Mouse (Mus musculus): ENCODE measurements at regions not wholly inside any gene's neighbourhood (a gene's known extent, or its start where the extent isn't known, plus 50 kb on each side); places are given as distances from the start of the nearest gene placed in this dataset.
A peak's percentile ranks its signal among the peaks of the same experiment; 100 is the strongest.

DNA sequence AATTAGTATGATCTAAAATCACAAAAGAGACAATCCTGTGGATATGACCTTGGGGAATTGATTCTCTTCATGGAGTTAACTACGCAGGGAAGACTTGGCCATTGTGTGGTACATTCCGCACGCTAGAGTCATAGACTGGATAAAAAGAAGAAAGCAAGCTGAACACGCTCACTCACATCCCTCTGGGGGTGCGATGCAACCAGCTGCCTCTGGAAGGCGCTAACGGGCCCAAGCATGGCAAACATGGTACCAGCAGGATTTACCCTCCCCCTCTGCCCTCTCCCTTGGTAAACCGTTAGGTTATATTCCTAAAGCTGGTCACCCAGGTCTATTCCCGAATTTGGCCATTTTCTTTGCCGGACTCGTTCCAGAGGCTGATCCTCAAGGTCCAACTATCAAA lies 102.2 kb upstream of the Dazl start:
- TF ChIP-seq CTCF (IDR thresholded peaks at IDR 0.05; ENCODE audit: low read depth) (0 out of 2 replicates have a peak, but pooled peaks have one; percentile 5), EP300 (IDR thresholded peaks at IDR 0.05; ENCODE audit: low read depth) (no peak)
